ENCODE assay signal across 11 mouse cellular contexts in genomic region chr3:30219891-30220290, GRCm38 (mm10).
A peak's percentile ranks its signal among the peaks of the same experiment; 100 is the strongest.
DNase-seq lines count a peak whose midpoint lies in the region; ATAC-seq and TF ChIP-seq lines count a peak whose summit lies in the region.
"Had no signal": no experiment of that assay in that cellular context is flagged by ENCODE, and none has a peak within 500 bp of the region (broad histone marks: within the 10 kb centered on the region; RNA-seq: fewer than 3 reads in every experiment).

No protein-coding gene starts in this region.

- no peak for ATAC-seq in lung, embryonic 14.5 days (ENCODE audit: insufficient read depth)
- ATAC-seq in forebrain, embryonic 15.5 days (replicated peaks): no peak
- ATAC-seq in limb, embryonic 12.5 days (ENCODE audit: insufficient number of reproducible peaks, insufficient read depth, low FRiP score, low TSS enrichment, low read depth): no peak
- ATAC-seq in neural tube, embryonic 15.5 days (ENCODE audit: low FRiP score): no peak
- ATAC-seq in granulocyte monocyte progenitor cell, adult 5-6 weeks (replicated peaks; ENCODE audit: poor library complexity, severe bottlenecking): no peak

- 0 out of 2 replicates have a peak, but pooled peaks cover 4% of the 10 kb centered on the region for H3K27me3 ChIP-seq in lung, embryonic 14.5 days (ENCODE audit: insufficient read depth, low read length)
- H3K27me3 ChIP-seq in forebrain, embryonic 15.5 days: peaks cover 46% of the 10 kb centered on the region
- no peaks in the 10 kb centered on the region for H3K27me3 ChIP-seq in limb, embryonic 12.5 days
- peaks cover 23% of the 10 kb centered on the region for H3K27me3 ChIP-seq in neural tube, embryonic 15.5 days (replicated peaks)

- TF ChIP-seq CTCF in lung, embryonic 14.5 days (IDR thresholded peaks at IDR 0.05; ENCODE audit: low read depth): no peak

- H3K9ac ChIP-seq in lung, embryonic 14.5 days: 0 out of 2 replicates have a peak overlapping the region, but pooled peaks have one; percentile 27
- no peak overlapping the region for H3K9ac ChIP-seq in forebrain, embryonic 15.5 days (replicated peaks)
- 0 out of 2 replicates have a peak overlapping the region, but pooled peaks have one; percentile 34 for H3K9ac ChIP-seq in limb, embryonic 12.5 days (replicated peaks)
- H3K9ac ChIP-seq in neural tube, embryonic 15.5 days (replicated peaks): peak overlapping the region; percentile 24; the same call in 1 of the 2 replicates

- H3K4me3 ChIP-seq in lung, embryonic 14.5 days (ENCODE audit: low read depth, low read length): peak overlapping the region; percentile 19
- peak overlapping the region; percentile 20 for H3K4me3 ChIP-seq in forebrain, embryonic 15.5 days
- peak overlapping the region; percentile 20 for H3K4me3 ChIP-seq in limb, embryonic 12.5 days (replicated peaks)
- H3K4me3 ChIP-seq in neural tube, embryonic 15.5 days (replicated peaks): peak overlapping the region; percentile 14

- peak overlapping the region; percentile 54; the same call in 1 of the 2 replicates for H3K27ac ChIP-seq in lung, embryonic 14.5 days (ENCODE audit: low read depth)
- H3K27ac ChIP-seq in forebrain, embryonic 15.5 days (replicated peaks): no peak overlapping the region
- peak overlapping the region; percentile 88 for H3K27ac ChIP-seq in limb, embryonic 12.5 days
- H3K27ac ChIP-seq in neural tube, embryonic 15.5 days (replicated peaks): no peak overlapping the region

- peak; percentile 36 for DNase-seq in lung, embryonic 14.5 days
- no peak for DNase-seq in lung, adult 18-20 months
- no peak for DNase-seq in left cerebral cortex, adult 18-20 months (ENCODE audit: low spot score in 2 of 2)
- DNase-seq in frontal cortex, postnatal 14 days (ENCODE audit: low spot score in 2 of 2): no peak
- DNase-seq: adrenal gland, postnatal 10 days; right cerebral cortex, postnatal 25 days had no signal

- H3K9me3 ChIP-seq in lung, embryonic 14.5 days (ENCODE audit: low read depth, low read length): no peaks in the 10 kb centered on the region
- no peaks in the 10 kb centered on the region for H3K9me3 ChIP-seq in forebrain, embryonic 15.5 days
- no peaks in the 10 kb centered on the region for H3K9me3 ChIP-seq in limb, embryonic 12.5 days
- no peaks in the 10 kb centered on the region for H3K9me3 ChIP-seq in neural tube, embryonic 15.5 days (replicated peaks)
- H3K9me3 ChIP-seq: G1E had no signal

- no peaks in the 10 kb centered on the region for H3K36me3 ChIP-seq in lung, embryonic 14.5 days (ENCODE audit: insufficient read depth)
- no peaks in the 10 kb centered on the region for H3K36me3 ChIP-seq in forebrain, embryonic 15.5 days
- H3K36me3 ChIP-seq in limb, embryonic 12.5 days: no peaks in the 10 kb centered on the region
- H3K36me3 ChIP-seq in neural tube, embryonic 15.5 days: no peaks in the 10 kb centered on the region
- H3K36me3 ChIP-seq: G1E had no signal

- H3K4me1 ChIP-seq in lung, embryonic 14.5 days (ENCODE audit: insufficient read depth): no peaks in the 10 kb centered on the region; the same call in 1 of the 2 replicates
- H3K4me1 ChIP-seq in forebrain, embryonic 15.5 days: peaks cover 20% of the 10 kb centered on the region
- peaks cover 63% of the 10 kb centered on the region for H3K4me1 ChIP-seq in limb, embryonic 12.5 days (replicated peaks)
- peaks cover 11% of the 10 kb centered on the region for H3K4me1 ChIP-seq in neural tube, embryonic 15.5 days

- H3K4me2 ChIP-seq in lung, embryonic 14.5 days: peak overlapping the region; percentile 59
- peak overlapping the region; percentile 36 for H3K4me2 ChIP-seq in forebrain, embryonic 15.5 days (replicated peaks)
- peak overlapping the region; percentile 50 for H3K4me2 ChIP-seq in limb, embryonic 12.5 days
- peak overlapping the region; percentile 53 for H3K4me2 ChIP-seq in neural tube, embryonic 15.5 days

- WGBS in lung, embryonic 14.5 days: 31% methylated on average over 8 of the region's 8 CpGs
- WGBS in forebrain, embryonic 15.5 days: 13% methylated on average over 8 of the region's 8 CpGs
- 39% methylated on average over 8 of the region's 8 CpGs for WGBS in limb, embryonic 12.5 days
- 42% methylated on average over 8 of the region's 8 CpGs for WGBS in neural tube, embryonic 15.5 days

Comparison
In these comparisons a context has a peak if more than half of its experiments do, and no peak if none do; other contexts are left out.
1. H3K27ac ChIP-seq: peak in lung, embryonic 14.5 days (single experiment) and limb, embryonic 12.5 days (single experiment); none in forebrain, embryonic 15.5 days (single experiment) and neural tube, embryonic 15.5 days (single experiment).
2. Peak in every context shown above with its lines, with median percentiles within 50 percentile points of each other: H3K4me2 ChIP-seq and H3K4me3 ChIP-seq.